Mouse (Mus musculus): ENCODE measurements around the gene Jmjd4. TPM values are rescaled to one million over a fixed set of nuclear protein-coding genes. Genes with fewer than 3 reads are reported as not detected.

Jmjd4 gene
- 10.2 and 14.0 TPM in 2 replicates for total RNA-seq (2012; rRNA removed)
- 9.5 and 9.6 TPM in 2 replicates for total RNA-seq (2014; rRNA removed)
- 14.3 and 15.7 TPM in 2 replicates for polyA plus RNA-seq (2012; ENCODE audit: insufficient read length, low read depth)

DNA sequence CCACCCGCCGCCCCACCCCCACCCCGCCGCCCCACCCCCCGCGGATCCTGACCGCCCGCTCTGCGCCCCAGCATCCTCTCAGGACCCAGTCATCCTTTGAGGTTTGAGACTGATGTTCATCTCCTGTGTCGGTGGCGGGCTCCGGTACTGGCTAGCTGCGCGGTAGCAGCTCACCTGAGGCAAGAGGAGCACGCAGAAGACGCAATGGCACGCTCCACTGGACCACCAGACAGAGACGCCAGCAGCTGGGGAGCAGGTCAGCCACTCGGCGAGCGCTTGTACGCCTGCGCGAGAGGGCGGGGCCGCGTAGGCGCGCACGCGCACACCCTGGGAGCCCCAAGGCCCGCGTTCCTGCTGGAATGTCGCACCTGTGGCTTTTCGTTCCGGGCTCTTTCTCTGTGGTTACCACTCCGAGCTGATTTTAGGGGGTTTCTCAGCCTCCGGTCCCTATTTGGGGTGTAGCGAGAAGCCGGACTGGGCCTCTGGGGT is at the start of gene Jmjd4:
Jmjd4 (plus strand) TSS at position 305 of the 489 bp plus-strand sequence.
- DNase-seq (ENCODE audit: extremely low read depth), result peak; percentile 93

GRCm38 (mm10) chr11:59400876-59401275 is 49.0 kb upstream of the Jmjd4 start:
- Histone ChIP-seq H3K4me1 (ENCODE audit: control insufficient read depth in 1 of 2, insufficient read depth in 2 of 2) (no peaks in the 10 kb centered on the region), H3K27ac (ENCODE audit: insufficient read depth, low read depth) (no peak overlapping the region), H3K9me3 (replicated peaks; ENCODE audit: low read length) (no peaks in the 10 kb centered on the region), H3K79me2 (replicated peaks; ENCODE audit: control insufficient read depth, extremely low read depth, insufficient read depth, poor library complexity, severe bottlenecking) (no peaks in the 10 kb centered on the region), H3K9ac (ENCODE audit: insufficient read depth, low read depth) (no peak overlapping the region), H3K4me2 (ENCODE audit: insufficient read depth, low read depth, poor library complexity, severe bottlenecking) (no peak overlapping the region), H3K36me3 (replicated peaks in 1 of 2; ENCODE audit: control insufficient read depth in 1 of 2, insufficient read depth in 1 of 2, low read length in 1 of 2) (peaks cover 20 to 42% of the 10 kb centered on the region in 2 experiments), H3K4me3 (replicated peaks in 1 of 3; ENCODE audit: low read depth in 2 of 3, low read length in 2 of 3, poor library complexity in 1 of 3) (no peak overlapping the region), H3K27me3 (replicated peaks) (no peaks in the 10 kb centered on the region)
- DNase-seq (ENCODE audit: extremely low read depth), result no peak
- in situ Hi-C loops (cut with MboI; ENCODE audit: low pct_ligation_motif_present, low pct_unique_long_range_greater_than_20kb, low sequenced_read_pairs) (no loop called here), dilution Hi-C loops (cut with MboI; ENCODE audit: extremely low pct_ligation_motif_present, extremely low pct_unique_long_range_greater_than_20kb, low sequenced_read_pairs) (no loop called here)
- no peak for TF ChIP-seq CHD1 (IDR thresholded peaks at IDR 0.05; ENCODE audit: low read depth, low read length)
- no peak for TF ChIP-seq MEF2A (IDR thresholded peaks at IDR 0.05; ENCODE audit: borderline replicate concordance, low read depth, low read length)
- TF ChIP-seq CHD2 (IDR thresholded peaks at IDR 0.05; ENCODE audit: low read length), result no peak
- no peak for TF ChIP-seq GABPA (IDR thresholded peaks at IDR 0.05; ENCODE audit: insufficient replicate concordance, low read depth, low read length)
- no peak for TF ChIP-seq POLR2AphosphoS2 (IDR thresholded peaks at IDR 0.05; ENCODE audit: low read depth, low read length)
- no peak for TF ChIP-seq SIN3A (IDR thresholded peaks at IDR 0.05; ENCODE audit: low read length)
- no peak for TF ChIP-seq NRF1 (IDR thresholded peaks at IDR 0.05; ENCODE audit: low read depth, low read length)
- no peak for TF ChIP-seq MAX (IDR thresholded peaks at IDR 0.05; ENCODE audit: low read length)
- no peak for TF ChIP-seq MYC (IDR thresholded peaks at IDR 0.05; ENCODE audit: low read depth, low read length)
- TF ChIP-seq NELFE (IDR thresholded peaks at IDR 0.05; ENCODE audit: low read depth, low read length), result no peak
- TF ChIP-seq PAX5 (IDR thresholded peaks at IDR 0.05; ENCODE audit: low read length), result no peak
- TF ChIP-seq JUND (conservative IDR thresholded peaks at IDR 0.05; ENCODE audit: low read depth, low read length), result no peak
- no peak for TF ChIP-seq ZMIZ1 (IDR thresholded peaks at IDR 0.05; ENCODE audit: low read depth, low read length)

More for the DNA sequence above, at the start of gene Jmjd4:
- H3K9me3 ChIP-seq (replicated peaks; ENCODE audit: low read length), result no peaks in the 10 kb centered on the region
- H3K36me3 ChIP-seq (replicated peaks in 1 of 2; ENCODE audit: control insufficient read depth in 1 of 2, insufficient read depth in 1 of 2, low read length in 1 of 2), result peaks cover 19 to 59% of the 10 kb centered on the region in 2 experiments
- H3K4me1 ChIP-seq (ENCODE audit: control insufficient read depth in 1 of 2, insufficient read depth in 2 of 2), result peaks cover 19 to 37% of the 10 kb centered on the region in 2 experiments
- H3K4me2 ChIP-seq (ENCODE audit: insufficient read depth, low read depth, poor library complexity, severe bottlenecking), result peak within 1 kb of the TSS; percentile 80
- no peaks in the 10 kb centered on the region for H3K27me3 ChIP-seq (replicated peaks)
- in situ Hi-C loops (cut with MboI; ENCODE audit: low pct_ligation_motif_present, low pct_unique_long_range_greater_than_20kb, low sequenced_read_pairs), result no loop called here
- peak within 1 kb of the TSS; percentile 77 to 95 (median 84) for H3K4me3 ChIP-seq (replicated peaks in 1 of 3; ENCODE audit: low read depth in 2 of 3, low read length in 2 of 3, poor library complexity in 1 of 3)
- TF ChIP-seq IRF4 (IDR thresholded peaks at IDR 0.05; ENCODE audit: low read depth, low read length) (peak; percentile 35; the same call in 1 of the 2 replicates), SIN3A (IDR thresholded peaks at IDR 0.05; ENCODE audit: low read length) (peak; percentile 90), PAX5 (IDR thresholded peaks at IDR 0.05; ENCODE audit: low read length) (no peak), USF1 (IDR thresholded peaks at IDR 0.05; ENCODE audit: low read depth, low read length) (no peak), E2F4 (IDR thresholded peaks at IDR 0.05; ENCODE audit: insufficient replicate concordance, low read depth, low read length) (no peak), NRF1 (IDR thresholded peaks at IDR 0.05; ENCODE audit: low read depth, low read length) (peak; percentile 97), ETS1 (conservative IDR thresholded peaks at IDR 0.05; ENCODE audit: low read depth, low read length) (peak; percentile 57), MAX (IDR thresholded peaks at IDR 0.05; ENCODE audit: low read length) (no peak; the same call in 1 of the 2 replicates), GABPA (IDR thresholded peaks at IDR 0.05; ENCODE audit: insufficient replicate concordance, low read depth, low read length) (no peak; the same call in 1 of the 2 replicates), CTCF (conservative IDR thresholded peaks at IDR 0.05 in 1 of 2, IDR thresholded peaks at IDR 0.05 in 1 of 2; ENCODE audit: low read depth in 2 of 2, low read length in 2 of 2) (no peak), CHD2 (IDR thresholded peaks at IDR 0.05; ENCODE audit: low read length) (peak; percentile 92), JUN (IDR thresholded peaks at IDR 0.05; ENCODE audit: insufficient read depth, low read depth, low read length) (no peak), MXI1 (IDR thresholded peaks at IDR 0.05; ENCODE audit: low read depth, low read length) (peak; percentile 69), UBTF (IDR thresholded peaks at IDR 0.05; ENCODE audit: low read depth, low read length) (no peak), ZC3H11A (IDR thresholded peaks at IDR 0.05; ENCODE audit: low read depth, low read length) (no peak), EP300 (IDR thresholded peaks at IDR 0.05; ENCODE audit: low read length) (no peak), MAZ (IDR thresholded peaks at IDR 0.05; ENCODE audit: low read depth, low read length) (peak; percentile 89; the same call in 1 of the 2 replicates), TCF12 (IDR thresholded peaks at IDR 0.05; ENCODE audit: low read depth, low read length) (peak; percentile 96), MYC (IDR thresholded peaks at IDR 0.05; ENCODE audit: low read depth, low read length) (peak; percentile 46; the same call in 1 of the 2 replicates), SMC3 (IDR thresholded peaks at IDR 0.05; ENCODE audit: low read depth, low read length) (no peak), POLR2A (IDR thresholded peaks at IDR 0.05; ENCODE audit: low read depth, low read length) (peak; percentile 93), MEF2A (IDR thresholded peaks at IDR 0.05; ENCODE audit: borderline replicate concordance, low read depth, low read length) (peak; percentile 80), ZNF384 (IDR thresholded peaks at IDR 0.05; ENCODE audit: low read depth, low read length) (no peak), RAD21 (IDR thresholded peaks at IDR 0.05; ENCODE audit: low read depth, low read length) (no peak; the same call in 1 of the 2 replicates), MAFK (IDR thresholded peaks at IDR 0.05; ENCODE audit: insufficient replicate concordance, low read length) (no peak), BHLHE40 (IDR thresholded peaks at IDR 0.05; ENCODE audit: low read depth, low read length) (peak; percentile 89), CHD1 (IDR thresholded peaks at IDR 0.05; ENCODE audit: low read depth, low read length) (0 out of 2 replicates have a peak, but pooled peaks have one; percentile 36), HCFC1 (IDR thresholded peaks at IDR 0.05; ENCODE audit: low read depth, low read length) (peak; percentile 88), JUND (conservative IDR thresholded peaks at IDR 0.05; ENCODE audit: low read depth, low read length) (no peak), KAT2A (IDR thresholded peaks at IDR 0.05; ENCODE audit: insufficient replicate concordance, low read length) (peak; percentile 71; the same call in 1 of the 2 replicates), NELFE (IDR thresholded peaks at IDR 0.05; ENCODE audit: low read depth, low read length) (peak; percentile 96), TBP (conservative IDR thresholded peaks at IDR 0.05; ENCODE audit: low read depth, low read length) (peak; percentile 75), ZKSCAN1 (IDR thresholded peaks at IDR 0.05; ENCODE audit: borderline replicate concordance, low read depth, low read length) (no peak), POLR2AphosphoS2 (IDR thresholded peaks at IDR 0.05; ENCODE audit: low read depth, low read length) (0 out of 2 replicates have a peak, but pooled peaks have one; percentile 58), ZMIZ1 (IDR thresholded peaks at IDR 0.05; ENCODE audit: low read depth, low read length) (peak; percentile 76), ELF1 (IDR thresholded peaks at IDR 0.05; ENCODE audit: low read depth, low read length) (peak; percentile 55; the same call in 1 of the 2 replicates), USF2 (conservative IDR thresholded peaks at IDR 0.05; ENCODE audit: low read depth, low read length) (no peak), RCOR1 (conservative IDR thresholded peaks at IDR 0.05; ENCODE audit: low read depth, low read length) (no peak)
- peak within 1 kb of the TSS; percentile 62 for H3K9ac ChIP-seq (ENCODE audit: insufficient read depth, low read depth)
- H3K79me2 ChIP-seq (replicated peaks; ENCODE audit: control insufficient read depth, extremely low read depth, insufficient read depth, poor library complexity, severe bottlenecking), result no peaks in the 10 kb centered on the region; the same call in 1 of the 2 replicates
- peak within 1 kb of the TSS; percentile 60 for H3K27ac ChIP-seq (ENCODE audit: insufficient read depth, low read depth)
- dilution Hi-C loops (cut with MboI; ENCODE audit: extremely low pct_ligation_motif_present, extremely low pct_unique_long_range_greater_than_20kb, low sequenced_read_pairs), result no loop called here

Data from CH12.LX (cell line).